Mouse (Mus musculus) c-Kit-positive CD71-positive TER-119-negative erythroid progenitor cells, embryonic 14.5 days (primary cell): Measurements from ENCODE around the gene Slc47a2.
"Not testable (repeated sequence)": the region's sequence is repeated elsewhere in the genome, so short reads cannot be mapped to it uniquely, and the experiment has no call there.

Experiments used
- DNase-seq: peaks from one replicate; pipeline ENCODE4 v3.0.0-alpha.2; 2013; ENCODE audit warnings: low read depth

Gene Slc47a2

GRCm38 (mm10) chr11:61341233-61341632, 1.4 kb downstream of the Slc47a2 start:
- no peak for DNase-seq

GRCm38 (mm10) chr11:61340374-61340773, 2.3 kb downstream of the Slc47a2 start:
- no peak for DNase-seq

- no peak for DNase-seq
These were observed 5.1 kb downstream of the Slc47a2 start for GRCm38 (mm10) chr11:61337586-61337985.

- DNase-seq: no peak
These were observed 21.6 kb downstream of the Slc47a2 start for GRCm38 (mm10) chr11:61320904-61321687.

GRCm38 (mm10) chr11:61319923-61320567, 22.6 kb downstream of the Slc47a2 start:
- DNase-seq: no peak

- DNase-seq: no peak
These were observed 23.3 kb downstream of the Slc47a2 start for GRCm38 (mm10) chr11:61319233-61319922.

- DNase-seq: no peak
These were observed 25.8 kb downstream of the Slc47a2 start for GRCm38 (mm10) chr11:61316864-61317263.

GRCm38 (mm10) chr11:61310321-61310720, 32.3 kb downstream of the Slc47a2 start:
- DNase-seq: no peak

- no peak for DNase-seq
These were observed 32.8 kb downstream of the Slc47a2 start for GRCm38 (mm10) chr11:61309831-61310230.

GRCm38 (mm10) chr11:61307795-61308194, 34.9 kb downstream of the Slc47a2 start:
- no peak for DNase-seq

- peak; percentile 51 for DNase-seq
These were observed 37.3 kb downstream of the Slc47a2 start for GRCm38 (mm10) chr11:61305377-61305776.

GRCm38 (mm10) chr11:61304535-61304934, 38.1 kb downstream of the Slc47a2 start:
- DNase-seq: not testable (repeated sequence)

GRCm38 (mm10) chr11:61300716-61301392, 41.8 kb downstream of the Slc47a2 start:
- DNase-seq: no peak

- no peak for DNase-seq
These were observed 42.5 kb downstream of the Slc47a2 start for GRCm38 (mm10) chr11:61300205-61300604.

GRCm38 (mm10) chr11:61297901-61298300, 44.8 kb downstream of the Slc47a2 start:
- DNase-seq: no peak

GRCm38 (mm10) chr11:61297326-61297725, 45.3 kb downstream of the Slc47a2 start:
- no peak for DNase-seq

GRCm38 (mm10) chr11:61296556-61296955, 46.1 kb downstream of the Slc47a2 start:
- DNase-seq: no peak

- no peak for DNase-seq
These were observed 47.1 kb downstream of the Slc47a2 start for GRCm38 (mm10) chr11:61295556-61295955.

- DNase-seq: no peak
These were observed 48.2 kb downstream of the Slc47a2 start for GRCm38 (mm10) chr11:61294431-61294830.

GRCm38 (mm10) chr11:61293251-61293650, 49.4 kb downstream of the Slc47a2 start:
- no peak for DNase-seq

GRCm38 (mm10) chr11:61284323-61284722, 58.3 kb downstream of the Slc47a2 start:
- no peak for DNase-seq

GRCm38 (mm10) chr11:61283414-61284049, 59.1 kb downstream of the Slc47a2 start:
- no peak for DNase-seq
